Mouse (Mus musculus) monocyte, adult 2 months (primary cell): ENCODE data around the gene Pheta1.
A peak's percentile ranks its signal among the peaks of the same experiment; 100 is the strongest.

Source experiments
- DNase-seq, 2 experiments: peaks; one replicate each; pipeline ENCODE4 v3.0.0; 2022; ENCODE audit warnings: low spot score in 2 of 2, low read depth in 1 of 2

The Pheta1 gene

DNA sequence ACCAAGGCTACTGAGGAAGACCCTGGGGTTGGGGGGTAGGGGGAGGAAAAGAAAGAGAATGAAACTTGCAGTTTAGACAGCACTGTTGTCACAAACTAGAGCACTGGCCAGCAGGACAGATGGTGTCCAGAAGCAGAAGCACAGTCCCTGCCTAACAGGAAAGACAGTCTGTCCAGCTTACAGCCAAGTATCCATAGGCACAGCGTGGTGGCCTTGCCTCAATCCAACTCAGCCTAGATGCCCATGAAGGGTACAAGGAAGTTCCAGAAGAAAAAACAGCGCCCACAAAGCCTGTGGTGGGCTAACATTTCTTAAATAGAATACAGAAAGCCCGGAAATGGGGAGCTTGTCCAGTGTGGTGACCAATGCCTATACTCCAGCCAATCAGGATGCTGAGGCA, 23.2 kb upstream of the Pheta1 start:
- DNase-seq: no peak

DNA sequence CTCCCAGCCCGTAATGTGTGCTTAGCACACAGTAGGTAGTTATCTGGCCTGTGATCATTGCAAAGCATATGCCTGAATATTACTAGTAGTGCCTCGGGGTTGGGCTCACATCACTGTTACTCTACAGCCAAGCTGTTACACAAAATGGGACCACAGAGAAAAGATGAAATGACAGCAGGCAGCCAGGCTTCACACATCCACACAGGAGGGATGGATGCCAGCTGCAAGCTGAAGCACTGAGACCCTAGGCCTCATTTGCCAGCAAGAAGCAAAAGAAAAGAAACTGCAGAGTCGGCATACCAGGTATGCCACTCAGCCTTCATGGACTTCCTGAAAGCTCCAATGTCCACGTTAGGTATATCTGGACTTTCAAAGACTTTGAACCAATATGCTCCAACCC, 20.9 kb upstream of the Pheta1 start:
- no peak for DNase-seq

DNA sequence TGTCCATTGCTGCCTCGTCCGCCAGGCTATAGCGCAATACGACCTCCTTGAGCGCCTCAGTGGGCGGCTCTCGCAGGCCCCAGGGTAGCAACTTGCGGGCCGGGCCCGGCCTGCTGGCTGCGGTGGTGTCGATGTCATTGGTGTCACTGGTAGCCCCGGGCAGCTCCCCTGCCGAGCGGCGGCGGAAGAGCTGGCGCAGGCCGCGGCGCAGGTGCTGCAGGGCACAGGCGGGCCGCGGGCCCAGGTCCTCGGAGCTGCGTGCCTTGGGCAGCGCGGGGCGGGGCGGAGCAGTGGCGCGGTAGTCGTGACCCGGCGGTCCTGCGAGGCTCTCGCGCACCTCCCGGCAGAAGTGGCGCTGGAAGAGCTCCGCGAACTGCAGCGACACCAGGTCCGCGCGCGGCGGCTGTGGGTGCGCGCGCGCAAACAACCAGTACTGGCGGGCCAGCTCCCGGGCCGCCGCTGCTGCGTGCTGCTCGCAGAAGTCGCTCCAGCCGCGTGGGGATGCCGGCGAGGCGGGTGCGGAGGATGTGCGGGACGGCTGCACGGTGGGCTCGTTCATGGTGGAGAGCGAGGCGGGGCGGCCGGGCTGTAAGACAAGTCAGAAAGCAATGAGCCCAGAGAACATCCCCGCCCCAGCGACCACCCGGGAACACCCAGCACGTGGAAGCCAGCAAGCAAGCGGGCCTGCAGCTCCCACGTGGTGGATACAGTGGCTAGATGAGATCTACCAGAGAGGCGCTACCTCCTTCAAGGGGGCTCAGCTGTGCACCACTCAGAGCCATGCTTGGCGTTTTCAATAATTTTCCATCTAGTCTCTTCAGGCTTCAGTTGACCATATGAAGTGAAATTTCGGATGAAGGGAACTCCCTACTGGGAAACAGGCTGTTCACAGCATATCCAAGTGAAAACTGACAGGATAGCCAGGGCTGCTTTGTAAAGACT, 20.0 kb upstream of the Pheta1 start:
- no peak for DNase-seq

DNA sequence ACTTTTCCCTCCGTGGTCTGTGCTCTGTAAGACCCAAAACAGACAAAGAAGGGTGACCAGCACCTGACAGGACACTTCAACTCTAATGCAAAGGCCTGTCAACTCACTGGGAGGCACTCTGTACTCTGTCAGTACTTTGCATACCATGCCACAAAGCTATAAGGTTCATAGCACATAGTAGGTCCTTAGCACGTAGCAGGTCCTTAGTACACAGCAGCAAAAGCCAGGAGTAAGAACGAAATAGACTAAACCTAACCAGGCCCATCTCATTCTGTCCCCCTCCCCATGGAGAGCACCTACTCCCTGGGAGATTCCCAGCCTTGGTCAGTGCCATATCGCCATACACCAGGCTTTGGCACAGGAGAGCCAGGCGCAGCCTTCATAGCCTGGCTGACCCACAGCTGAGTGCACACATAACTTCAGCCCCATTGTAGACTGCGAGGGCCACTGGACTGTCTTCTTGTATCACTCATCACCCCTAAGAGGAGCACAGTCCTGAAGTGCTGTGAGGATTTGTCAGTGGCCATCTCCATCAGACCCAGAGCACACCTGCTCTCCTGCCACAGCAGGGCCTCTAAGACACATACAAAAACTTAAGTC, 17.7 kb upstream of the Pheta1 start:
- DNase-seq: no peak

DNA sequence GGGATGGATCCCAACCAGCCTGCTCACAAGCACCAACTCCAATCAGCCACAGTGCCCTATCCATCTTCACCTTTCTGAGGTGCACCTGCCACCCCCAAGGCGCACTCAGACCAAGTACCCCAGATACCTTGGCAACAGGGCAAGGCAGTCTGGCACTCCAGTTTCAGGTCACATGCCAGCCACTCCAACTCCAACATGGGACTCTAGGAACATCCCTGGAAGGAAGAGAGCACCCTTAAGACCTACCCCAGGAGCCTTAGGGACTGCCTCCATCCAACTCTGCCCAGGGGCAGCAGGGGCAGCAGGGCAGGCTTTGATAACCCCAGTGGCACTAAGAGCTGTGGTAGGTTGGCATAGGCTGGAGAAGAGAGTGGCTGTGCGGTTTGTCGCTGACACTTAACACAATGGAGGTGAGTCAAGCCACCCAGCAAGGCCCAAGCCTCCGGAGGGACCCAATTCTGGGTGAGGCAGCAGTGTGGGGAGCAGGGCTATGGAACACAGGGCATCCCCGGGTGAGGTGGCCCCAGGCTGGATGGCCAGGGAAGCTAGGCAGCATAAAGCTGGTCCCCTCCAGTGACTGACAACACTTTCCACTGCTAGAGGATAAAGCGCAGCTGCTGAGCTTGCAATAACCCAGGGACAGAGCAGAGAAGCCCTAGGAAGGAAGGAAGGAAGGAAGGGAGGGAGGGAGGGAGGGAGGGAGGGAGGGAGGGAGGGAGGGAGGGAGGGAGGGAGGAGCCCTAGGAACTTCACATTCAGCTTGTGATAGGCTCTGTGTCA, 16.2 kb upstream of the Pheta1 start:
- DNase-seq: no peak

DNA sequence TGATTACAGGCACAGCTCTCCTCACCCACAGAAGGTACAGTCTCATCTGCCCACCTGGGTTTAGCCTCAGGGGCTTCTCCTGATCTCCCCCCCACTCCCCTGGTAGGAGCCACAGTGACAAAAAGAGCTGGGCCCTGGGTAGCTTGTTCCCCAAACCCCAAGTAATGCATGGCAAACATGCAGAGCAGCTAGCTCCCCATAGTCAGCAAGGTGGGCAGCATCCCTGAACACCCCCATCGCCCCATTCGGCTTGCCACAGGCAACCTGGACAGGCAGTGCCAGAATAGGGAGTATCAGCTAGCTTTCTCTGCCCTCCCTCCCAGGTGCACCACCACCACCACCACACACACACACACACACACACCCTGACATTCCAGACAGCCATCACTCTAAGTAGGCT, 15.6 kb upstream of the Pheta1 start:
- DNase-seq: no peak

DNA sequence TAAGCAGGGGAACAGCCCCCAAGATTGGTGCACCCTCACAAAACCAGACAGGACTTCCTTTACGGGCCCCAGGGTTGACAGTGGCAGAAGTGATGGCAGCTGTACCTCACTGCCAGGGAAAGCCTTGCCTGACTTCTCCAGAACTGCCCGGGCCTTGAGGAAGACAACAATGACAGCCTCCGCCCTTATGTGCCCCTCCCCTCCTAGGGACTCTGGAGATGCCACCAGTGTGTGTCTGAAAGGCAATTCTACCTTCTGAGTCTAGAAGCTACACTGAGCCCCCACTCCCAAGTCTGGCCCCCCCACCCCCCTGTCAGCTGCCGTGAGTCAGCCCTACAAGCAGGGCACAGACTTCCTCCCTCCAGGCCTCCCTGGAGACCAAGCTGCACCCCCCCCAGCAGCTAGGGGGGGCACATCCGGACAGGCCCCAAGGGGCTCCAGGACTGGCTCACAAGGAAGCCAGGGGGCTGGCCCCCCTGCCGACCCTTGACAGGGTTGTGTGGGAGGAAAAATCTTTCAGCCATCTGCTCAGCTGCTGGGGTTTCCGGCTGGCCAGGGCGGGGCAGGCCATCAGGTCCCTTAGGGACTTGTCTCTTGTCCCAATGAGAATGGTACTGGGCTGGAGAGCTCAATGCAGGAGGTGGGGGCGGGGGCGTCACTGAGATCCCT, 15.1 kb upstream of the Pheta1 start:
- DNase-seq: no peak

DNA sequence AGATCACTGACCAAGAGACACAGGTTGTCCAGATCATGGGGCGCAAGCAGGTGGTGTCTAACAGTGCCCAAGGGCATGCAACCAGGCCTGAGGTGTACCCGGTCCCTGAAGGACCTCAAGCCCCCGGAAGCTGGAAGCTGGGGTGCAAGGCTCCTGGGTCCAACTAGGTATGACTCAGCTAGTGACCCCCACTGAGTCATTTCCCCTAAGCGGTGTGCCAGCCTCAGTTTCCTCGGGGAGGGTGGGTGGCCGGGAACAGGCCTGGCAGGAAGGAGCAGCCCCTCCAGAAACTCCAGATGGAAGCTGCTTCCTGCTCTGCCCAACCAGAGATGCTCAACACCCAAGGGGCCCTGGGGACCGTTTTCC, 14.6 kb upstream of the Pheta1 start:
- DNase-seq: no peak

DNA sequence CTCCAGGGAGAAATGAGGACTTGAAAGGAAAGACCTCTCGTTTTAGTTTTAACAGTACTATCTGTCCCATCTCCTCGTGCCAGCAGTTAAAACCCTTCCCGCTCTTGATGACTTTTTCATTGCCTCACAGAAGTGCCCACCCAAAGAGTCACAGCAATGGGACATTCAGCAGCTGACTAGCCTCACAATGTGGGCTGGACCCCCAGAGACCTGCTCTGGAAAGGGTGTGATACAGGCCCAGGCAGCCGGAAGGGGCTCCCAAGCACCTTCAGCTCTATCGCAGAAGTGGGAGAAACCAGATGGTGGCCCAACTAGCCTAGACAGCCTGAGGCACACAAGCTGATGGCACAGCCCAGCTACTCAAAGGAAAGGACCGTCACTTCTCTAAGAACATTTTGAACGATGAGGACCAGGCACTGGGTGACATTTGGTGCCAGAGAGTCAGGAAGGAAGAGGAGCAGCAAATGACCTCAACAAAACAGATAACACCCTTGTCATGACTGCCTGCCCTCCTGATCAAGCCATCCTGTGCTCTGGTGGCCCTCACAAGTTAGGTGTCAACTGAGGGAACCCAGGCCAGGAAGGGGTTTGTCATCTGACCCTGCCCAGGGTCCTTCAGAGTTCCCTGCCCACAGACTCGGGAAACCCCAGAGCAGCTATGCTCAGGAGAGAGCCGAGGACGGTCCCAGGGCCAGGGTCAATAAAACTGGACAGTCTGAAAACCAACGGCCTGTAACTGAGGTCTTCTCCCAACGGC, 13.6 kb upstream of the Pheta1 start:
- DNase-seq: no peak

DNA sequence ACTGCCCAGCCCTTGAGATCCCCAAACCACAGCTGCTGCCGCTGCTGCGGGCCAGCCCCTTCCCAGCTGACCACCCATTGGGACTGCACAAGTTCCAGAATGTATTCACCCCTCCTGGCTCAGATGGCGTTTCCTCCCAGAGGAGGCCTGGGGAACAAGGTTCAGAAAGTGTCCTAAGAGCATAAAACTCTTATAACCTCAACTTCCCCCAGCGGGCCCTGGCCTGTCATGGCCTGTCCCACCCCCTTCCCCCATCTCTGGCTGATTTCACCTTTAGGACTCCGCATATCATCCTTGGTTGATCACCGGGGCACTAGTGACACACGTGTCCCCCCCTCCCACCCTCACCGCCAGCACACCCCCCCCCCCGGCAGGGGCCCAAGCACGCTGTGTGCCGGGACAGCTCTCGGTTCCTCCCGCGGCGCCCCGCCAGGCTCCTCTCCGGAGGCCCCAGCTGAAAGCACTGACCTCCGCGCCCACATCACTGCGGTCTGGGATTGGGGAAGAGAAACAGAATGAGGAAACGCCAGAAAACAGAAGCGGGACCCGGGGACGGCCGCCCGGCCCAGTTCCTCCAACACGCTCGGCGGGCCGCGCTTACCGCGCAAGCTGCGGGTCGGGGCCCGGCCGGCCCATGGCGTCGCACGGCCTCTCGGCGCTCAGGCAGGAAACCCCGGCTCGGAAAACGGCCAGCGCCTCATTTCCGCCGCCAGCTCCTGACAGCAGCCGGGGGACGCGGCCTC, 12.7 kb upstream of the Pheta1 start:
- peak; percentile 89 to 90 for DNase-seq

DNA sequence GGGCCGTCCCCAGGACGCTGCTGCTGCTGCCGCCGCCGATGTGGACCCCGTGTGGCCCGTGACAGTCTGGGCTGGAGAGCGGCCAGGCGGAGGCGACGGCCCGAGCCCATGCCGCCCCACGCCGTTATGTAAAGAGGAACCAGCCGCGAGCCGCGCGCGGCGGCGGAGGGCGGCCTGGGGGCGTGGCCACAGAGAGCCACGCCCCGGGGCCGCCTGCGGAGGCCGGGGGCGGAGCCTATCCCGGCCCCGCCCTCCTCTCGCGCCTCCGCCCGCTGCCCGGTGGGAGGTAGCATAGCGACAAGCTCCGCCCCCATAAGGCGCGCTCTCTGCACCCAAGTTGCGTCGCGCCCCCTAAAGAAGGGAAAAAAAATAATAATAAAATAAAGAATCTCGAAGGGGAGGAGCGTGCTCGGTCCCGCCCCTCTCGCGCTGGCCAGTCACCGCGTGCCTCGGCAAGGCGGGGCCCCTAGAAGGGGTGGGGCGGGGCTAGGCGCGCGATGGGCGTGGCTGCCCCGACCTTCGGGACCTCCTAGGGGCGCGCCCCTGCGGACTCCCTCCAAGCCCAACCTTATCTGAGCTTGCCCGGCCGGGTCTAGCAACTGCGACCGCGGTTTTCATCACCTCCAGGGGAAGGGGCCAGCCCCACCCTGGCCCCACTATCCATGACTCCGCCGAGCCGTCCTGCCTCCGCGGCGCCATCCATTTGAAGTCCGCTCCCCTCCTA, 11.9 kb upstream of the Pheta1 start:
- DNase-seq: peak; percentile 83 to 94

DNA sequence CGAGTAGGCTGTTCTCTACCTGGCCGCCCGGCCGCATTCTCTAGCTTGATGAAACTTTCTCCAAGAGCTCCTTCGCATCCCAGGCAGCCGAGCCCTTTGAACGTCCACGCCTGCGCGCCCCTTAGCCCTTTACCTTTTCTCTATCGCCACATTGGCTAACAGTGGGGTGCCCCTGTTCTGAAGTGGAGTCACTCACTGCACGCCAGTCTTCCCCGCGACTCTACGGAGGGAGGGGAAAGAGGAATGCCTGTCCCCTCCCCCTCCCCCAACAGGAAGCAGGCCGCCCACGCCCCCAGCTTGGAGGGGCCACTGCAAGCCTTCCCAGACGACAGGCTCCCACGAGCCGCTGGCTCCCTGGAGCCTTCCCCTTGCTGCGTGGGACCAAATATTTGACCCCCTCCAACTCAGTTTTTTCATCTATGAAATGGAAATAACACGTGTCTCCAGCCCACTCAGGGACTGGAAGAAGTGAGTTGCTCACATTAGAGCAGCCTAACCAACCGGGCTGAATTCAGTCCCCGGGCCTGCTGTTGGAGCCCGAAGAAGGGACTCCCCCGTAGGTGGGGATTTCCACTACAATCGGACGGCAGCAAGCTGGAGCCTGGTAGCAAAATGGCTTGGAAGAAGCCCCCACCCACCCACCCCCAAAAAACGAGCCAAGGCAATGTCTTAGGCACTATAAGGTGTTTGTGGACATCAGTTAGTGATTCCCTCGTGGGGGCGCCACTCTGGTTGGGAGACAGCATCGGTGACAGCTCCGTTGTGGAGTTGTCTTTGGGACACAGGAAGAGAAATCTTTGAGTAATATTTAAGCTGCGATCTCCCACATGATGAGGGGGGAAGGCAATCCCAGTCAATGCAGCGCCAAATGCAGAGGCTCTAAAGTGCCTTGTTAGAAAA, 11.1 kb upstream of the Pheta1 start, which contains the start of gene Sh2b3:
Gene Sh2b3, minus strand, starts transcription at position 206 of the 900 bp plus-strand sequence.
- no peak for DNase-seq

DNA sequence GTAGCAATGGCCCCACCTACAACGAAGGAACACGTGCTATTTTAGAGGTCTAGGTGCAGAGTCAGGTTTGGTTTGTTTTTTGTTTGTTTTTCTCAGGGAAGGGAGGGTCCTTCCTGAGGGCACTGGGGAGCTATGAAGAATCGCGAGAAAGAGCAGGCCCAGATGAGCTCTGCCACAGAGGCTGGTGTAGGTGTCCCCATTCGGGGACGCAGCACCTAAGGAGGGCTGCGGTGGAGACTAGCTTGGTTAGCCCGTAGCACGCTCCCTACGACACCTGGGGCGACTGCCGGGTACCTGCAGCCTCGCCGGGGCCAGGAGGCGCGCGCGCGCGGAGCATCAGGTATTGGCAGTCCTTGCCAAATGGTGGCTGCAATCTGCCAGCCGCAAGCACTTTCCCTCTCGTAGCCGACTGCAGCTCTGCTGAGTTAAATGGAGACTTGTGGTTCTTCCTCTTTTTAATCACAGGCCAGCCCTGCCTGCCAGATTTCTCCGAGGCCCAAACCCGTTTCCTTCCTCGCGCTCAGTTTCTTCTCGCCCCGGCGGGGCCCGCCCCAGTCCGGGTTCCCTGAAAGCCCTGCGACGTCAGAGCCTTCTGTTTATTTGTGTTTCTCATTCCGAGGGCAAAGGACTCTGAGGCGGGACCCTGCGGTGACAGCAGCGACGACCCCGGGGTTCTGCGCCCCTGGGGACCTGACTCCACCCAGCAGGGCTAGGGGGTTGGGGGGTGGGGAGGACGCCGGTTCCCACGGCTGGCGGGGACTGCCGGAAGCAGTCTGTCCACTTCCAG, 10.2 kb upstream of the Pheta1 start:
- DNase-seq: peak; percentile 66 to 86

DNA sequence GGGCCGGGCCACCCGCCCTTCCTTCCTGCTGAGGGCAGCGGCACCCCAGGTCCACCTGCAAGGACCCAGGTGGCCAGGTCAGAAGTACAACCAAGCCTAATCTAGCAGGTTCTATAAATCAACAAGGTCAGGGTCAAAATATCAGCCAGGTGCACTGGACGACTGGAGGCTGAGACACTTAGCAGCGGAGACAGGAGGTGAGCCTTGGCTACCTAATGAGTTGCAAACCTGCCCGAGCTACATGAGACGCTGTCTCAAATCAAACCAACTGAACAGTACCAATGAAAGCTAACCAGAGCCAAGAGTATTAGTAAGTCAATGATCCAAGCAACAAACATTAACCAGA, 9.7 kb upstream of the Pheta1 start:
- no peak for DNase-seq

DNA sequence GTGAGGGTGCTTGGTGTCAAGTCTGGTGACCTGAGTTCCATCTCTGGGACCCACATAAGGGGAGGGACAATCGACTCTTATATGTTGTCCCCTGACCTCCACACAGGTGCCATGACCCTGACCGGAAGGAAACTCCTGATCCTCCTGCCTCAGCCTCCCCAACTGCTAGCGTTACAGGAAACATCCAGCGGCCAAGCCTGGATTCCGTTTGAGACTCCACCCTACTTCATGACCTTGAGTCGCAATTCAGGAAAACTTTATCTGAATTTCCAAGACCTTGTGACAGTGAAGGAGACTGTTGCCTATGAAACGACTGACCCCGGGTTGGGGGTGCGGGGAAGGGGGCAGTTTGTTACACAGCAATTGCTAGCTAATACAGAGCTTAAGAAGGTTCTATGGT, 7.3 kb upstream of the Pheta1 start:
- no peak for DNase-seq

DNA sequence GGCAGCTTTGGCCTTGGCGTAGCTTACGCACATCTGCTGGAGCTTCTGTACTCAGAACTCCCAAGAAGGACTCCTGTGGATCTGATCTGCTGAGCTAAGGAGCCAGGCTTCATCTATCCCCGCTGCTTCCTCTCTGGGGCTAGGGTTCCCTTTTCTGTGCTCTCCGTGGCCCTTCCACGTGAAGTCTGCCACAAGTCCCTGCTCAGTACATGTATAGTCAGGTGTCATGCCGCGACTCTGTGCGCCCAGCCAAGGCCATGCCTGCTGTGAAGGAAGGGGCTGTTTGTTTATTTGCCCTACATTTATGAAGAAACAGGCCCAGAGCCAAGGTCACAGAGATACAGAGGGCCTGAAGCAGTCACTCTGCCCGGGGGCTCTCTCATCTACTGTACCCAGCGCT, 6.8 kb upstream of the Pheta1 start:
- DNase-seq: no peak

DNA sequence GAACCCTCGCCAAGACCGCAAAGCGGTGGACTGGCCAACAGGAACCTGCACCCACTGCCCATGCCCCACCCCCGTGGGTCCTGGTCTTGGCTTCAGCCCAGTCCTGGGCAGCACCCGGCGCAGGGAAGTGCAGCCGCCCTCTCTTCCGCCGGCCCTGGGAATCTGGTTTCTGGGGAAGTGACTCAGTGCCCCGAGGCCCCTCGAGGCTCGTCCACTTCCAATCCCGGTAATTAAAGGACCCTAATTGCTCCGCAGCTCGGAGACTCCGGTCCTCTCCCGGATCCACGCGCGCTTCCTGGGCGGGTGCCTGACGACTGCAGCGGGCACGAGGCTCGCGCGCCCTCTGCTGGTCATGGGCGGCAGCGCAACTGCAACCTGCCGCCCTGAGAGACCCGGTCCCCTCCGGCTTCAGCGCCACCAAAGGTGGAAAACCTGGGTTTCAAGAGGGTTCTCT, 6.1 kb upstream of the Pheta1 start:
- peak in 1 of 2 experiments; percentile 68 for DNase-seq
